Mouse (Mus musculus) CD4-positive, CD25-positive, alpha-beta regulatory T cell, adult 2 months (primary cell): ENCODE measurements around the gene Slc8b1.

Experiments used
- DNase-seq: peaks from one replicate; pipeline ENCODE4 v3.0.0-alpha.2; 2012; ENCODE audit warnings: low read depth, low spot score

Slc8b1 gene

DNA sequence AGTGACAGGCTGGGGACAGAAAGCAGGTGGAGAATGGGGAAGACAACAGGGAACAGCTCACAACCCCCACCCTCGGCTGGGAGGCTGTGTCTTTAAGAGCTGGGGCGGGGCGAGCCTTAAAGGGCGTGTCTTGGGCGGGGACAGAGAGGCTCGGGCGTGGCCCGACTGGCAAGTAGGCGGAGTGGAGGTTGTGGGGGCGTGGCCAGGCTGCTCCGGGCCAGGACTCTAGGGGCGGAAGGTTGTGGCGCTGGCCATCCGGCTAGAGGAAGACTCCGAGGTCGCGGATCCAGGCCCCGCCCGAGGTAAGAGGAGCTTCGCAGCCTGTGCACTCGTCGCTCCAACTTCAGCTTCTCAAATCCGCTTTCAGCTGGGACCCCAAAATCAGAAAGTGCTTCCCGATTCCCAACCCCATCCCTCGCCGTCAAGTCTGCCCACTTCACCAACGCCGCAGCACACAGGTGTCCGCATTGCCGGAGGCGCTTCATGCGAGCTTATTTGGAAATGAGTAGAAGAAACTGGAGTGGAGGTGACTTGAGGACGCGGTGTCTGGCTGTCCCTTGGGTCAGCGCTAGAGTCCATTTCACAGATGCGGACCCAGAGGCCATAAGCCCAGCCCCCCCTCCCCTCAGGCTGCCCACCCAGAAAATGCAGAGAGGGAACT lies at the start of gene Slc8b1:
TSS of gene Slc8b1 (plus strand) at position 187 of the 661 bp plus-strand sequence.
- DNase-seq, result peak; percentile 95

DNA sequence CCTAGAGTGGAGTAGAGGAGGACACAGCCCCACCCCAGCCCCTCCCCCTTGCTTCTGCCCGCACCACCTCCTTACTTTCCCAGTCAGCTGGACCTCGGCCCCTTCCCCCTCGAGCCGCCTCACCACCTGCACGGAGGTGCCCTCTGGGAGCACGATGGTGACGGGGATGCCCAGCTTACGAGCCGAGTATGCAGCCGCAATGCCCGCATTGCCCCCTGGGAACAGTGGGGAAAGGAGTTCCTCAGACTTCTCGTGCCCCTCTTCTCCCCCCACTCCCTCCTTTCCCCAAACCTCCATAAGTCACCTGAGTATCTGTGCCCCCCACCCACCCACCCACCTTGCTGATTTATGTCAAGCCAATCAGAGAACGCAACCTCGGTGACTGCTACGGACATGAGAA lies 49.1 kb upstream of the Slc8b1 start:
- DNase-seq, result no peak

DNA sequence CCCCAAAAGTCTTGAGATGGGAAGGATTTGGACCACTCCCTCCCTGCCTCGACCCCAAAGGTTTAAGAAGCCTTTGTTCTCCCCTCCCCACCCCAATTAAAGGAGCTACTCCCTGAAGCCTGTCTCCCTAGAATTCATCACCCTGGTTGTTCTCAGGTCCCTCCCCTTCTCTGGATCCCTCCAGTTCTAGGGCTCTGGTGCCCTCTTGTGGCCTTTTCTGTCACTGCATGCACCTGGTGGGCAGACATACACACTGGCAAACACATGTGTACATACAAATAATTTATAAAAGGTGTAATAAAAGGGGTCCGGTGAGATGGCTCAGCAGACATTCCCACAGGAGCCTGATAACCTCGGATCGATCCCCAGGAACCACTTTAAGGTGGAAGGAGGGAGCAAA lies 46.6 kb upstream of the Slc8b1 start:
- peak; percentile 34 for DNase-seq

DNA sequence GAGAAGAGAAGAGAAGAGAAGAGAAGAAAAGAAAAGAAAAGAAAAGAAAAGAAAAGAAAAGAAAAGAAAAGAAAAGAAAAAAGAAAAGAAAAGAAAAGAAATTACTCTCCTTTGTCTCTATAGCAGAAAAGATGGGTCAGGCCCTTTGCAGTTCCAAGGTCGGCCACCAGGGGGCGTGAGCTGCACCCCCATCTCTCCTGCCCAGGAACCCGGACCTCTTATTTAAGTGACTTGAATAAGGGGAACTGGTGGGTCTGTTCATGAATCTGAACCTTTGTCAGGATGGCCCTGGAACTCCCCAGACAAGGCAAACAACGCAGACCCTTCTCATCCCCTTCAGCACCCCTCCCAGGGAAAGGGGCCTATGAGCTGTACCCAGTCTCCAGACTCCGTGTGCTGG lies 45.9 kb upstream of the Slc8b1 start:
- DNase-seq, result peak; percentile 71

DNA sequence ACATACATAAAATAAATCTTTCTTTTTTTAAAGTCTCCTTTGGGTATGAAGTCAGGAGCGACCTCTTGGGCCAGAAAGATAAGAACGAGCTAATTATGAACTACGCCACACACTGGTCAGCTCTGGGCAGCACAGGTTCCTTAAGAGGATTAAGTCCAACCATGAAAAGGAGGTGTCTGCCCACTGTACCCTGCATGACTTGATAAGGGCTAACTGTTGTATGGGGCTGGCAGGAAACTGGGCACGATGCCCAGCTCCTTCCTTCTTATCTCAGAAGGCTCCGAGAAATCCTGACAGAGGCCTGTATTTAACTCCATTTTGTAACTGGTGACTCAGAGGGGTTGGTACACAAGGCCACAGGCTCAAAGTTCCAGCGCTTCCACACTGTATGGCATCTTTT lies 45.1 kb upstream of the Slc8b1 start:
- DNase-seq, result no peak

DNA sequence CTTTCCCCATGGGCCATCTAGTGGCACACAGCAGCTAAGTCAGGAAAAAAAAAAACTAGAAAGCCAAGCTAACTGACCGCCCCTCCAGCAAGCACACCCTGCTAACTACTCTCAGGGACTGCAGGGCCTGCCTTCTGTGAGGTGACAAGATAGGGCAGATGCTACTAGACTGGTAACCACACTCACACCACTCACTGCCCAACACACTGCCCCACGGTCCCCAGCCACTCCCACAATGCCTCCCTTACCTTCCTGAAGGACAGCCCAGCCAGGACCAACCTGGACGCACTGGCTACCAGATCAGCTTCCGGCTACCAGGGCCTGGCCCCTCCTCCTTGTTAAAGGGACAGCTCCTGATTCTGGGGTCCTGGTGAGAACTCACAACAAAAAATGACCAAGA lies 43.9 kb upstream of the Slc8b1 start:
- DNase-seq, result no peak

DNA sequence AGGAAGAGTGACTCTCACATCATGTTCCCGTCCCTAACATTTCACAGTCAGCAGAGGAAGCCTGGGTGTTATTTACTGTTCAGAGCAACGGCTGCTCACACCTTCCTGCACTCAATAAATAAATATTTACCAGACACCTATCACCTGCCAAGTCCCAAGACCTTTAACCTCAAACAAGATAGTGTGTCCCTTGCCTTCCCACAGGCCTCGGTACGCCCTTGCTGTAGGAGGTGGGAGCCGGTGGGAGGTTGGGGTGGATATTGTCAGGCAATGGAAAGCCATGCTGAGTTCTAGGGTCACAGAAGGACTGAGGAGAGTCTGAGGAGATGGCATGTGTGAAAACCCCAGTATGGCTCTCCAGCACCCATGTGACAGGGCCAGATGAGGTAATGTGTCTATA lies 42.6 kb upstream of the Slc8b1 start:
- no peak for DNase-seq

DNA sequence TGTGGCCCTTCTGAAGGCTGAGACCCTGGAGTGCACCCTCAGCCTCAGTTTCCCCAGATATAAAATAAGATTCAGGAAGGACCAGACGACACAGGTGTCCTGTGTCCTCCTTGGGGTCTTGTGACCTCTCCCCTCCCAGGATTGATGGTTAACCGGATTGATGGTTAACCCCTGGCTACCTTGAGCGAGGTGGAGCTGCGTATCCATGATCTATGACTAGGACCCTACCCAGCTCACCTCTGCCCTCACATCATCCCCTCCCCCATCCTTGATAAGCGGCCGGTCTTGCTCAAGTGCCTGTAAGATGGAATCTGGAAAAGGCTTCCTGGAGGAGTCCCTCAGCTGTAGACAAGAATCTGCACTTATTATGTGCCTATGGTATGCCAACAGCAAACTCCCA lies 42.1 kb upstream of the Slc8b1 start:
- no peak for DNase-seq

DNA sequence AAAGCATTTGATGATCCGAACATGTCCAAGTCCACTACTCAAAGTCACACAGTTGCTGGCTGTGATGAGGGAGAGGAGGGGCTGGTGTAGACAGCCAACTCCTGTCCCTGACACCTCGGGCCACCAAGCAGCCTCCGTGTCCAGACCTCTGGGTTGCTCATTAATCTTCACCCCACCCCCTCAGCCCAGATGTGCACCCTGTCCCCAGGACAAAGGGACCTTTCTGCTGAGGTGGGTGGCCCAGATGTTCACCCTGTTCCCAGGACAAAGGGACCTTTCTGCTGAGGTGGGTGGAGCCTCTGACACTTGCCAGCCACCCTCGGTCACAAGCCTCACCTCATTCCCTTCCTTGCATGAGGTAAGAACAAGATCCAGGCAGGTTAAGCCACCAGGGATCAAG lies 39.4 kb upstream of the Slc8b1 start:
- no peak for DNase-seq

DNA sequence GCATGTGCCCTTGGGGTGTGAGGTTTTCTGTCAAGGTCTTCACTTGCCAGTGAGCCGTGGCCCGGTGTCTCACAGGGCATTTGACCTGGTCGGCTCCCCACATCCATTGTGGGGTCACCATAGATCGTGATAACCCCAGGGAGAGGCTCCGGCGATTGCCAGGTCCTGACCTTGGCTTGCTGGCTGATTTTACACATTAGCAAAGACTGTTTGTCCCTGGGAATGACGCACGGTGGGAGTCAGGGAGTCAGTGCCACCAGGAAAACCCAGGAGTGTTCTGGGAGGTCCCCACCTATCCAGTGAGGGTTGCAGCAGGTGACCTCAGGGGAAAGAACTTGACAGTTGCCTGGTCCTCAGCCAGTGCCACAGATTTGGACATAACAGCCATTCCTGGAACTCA lies 38.2 kb upstream of the Slc8b1 start, which contains the start of gene Sdsl:
TSS of gene Sdsl (minus strand) at position 41 of the 400 bp plus-strand sequence.
- no peak for DNase-seq

DNA sequence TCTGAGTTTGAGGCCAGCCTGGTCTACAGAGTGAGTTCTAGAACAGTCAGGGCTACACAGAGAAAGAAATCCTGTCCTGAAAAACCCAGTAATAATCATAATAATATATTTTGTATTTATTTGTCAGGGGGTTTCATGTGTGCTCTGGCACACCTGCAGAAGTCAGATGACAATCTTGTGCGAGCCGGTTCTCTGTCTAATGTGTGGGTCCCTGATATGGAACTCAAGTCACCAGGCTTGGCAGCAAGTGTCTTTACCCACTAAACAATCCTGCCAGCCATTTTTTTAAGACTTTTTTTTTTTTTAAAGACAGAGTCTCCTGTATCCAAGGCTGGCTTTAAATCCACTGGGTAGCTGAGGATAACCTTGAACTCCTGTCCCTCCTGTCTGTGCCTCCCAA lies 37.6 kb upstream of the Slc8b1 start:
- no peak for DNase-seq

DNA sequence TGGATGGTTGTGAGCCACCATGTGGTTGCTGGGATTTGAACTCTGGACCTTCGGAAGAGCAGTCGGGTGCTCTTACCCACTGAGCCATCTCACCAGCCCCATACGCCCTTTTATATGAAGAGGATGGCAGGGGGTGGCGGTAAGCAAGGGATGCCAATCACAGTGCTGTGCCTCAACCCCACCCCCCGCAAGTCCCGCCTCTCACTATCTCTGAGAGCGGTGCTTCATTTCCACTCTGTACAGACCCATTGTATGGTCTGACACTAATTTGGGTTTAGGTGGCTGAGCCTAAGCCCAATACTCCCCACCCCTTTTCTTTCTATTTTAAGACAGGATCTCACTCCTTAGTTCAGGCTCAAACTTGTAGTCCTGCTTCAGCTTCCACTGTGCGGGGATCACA lies 35.1 kb upstream of the Slc8b1 start:
- no peak for DNase-seq

DNA sequence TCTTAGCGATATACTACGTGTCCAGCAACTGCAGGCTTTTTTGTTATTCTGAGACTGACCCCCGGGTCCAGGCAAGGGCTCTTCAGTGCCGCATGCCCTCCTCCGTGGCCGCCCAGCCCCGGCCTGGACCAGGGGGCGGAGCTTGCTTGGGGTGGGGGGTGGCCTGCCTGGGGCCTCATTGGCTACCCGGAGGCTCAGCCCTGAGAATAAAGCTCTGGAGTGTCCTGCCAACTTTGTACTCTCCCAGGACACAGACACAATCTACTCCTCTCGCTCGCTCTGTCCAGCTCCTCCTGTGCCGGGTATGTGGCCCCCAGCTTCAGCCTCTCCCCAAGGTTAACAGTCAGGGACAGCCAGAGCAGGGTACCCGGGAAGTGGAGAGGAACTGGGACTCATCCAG lies 34.7 kb upstream of the Slc8b1 start, which contains the start of gene Sds:
TSS of gene Sds (plus strand) at position 231 of the 400 bp plus-strand sequence.
- DNase-seq, result no peak

DNA sequence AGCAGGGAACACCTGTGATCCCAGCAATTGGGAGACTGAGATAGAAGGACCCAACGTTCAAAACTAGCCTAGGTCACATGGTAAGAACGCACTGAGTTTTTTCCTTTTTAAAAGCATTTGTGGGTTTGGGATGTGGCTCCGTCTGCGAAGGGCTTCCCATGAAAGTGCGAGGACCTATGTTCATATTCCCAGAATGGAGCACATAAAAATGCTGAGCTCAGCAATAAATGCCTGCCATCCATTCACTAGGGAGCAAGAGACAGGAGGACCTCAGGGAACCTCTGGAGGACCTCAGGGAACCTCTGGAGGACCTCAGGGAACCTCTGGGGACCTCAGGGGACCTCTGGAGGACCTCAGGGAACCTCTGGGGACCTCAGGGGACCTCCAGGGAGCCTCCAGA lies 33.0 kb upstream of the Slc8b1 start:
- DNase-seq, result no peak

DNA sequence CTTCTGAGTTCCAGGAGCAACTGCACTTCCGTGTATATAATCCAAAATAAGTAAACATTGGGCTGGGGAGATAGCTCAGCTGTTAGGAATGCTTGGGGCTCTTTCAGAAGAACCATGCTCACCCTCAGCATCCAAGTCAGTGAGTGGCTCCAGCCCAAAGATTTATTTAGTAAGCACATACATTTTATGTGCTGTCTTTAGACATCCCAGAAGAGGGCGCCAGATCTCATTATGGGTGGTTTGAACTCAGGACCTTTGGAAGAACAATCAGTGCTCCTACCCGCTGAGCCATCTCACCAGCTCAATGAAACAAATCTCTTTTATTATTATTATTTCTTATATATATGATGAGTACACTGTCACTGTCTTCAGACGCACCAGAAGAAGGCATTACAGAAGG lies 31.4 kb upstream of the Slc8b1 start:
- DNase-seq, result peak; percentile 54

DNA sequence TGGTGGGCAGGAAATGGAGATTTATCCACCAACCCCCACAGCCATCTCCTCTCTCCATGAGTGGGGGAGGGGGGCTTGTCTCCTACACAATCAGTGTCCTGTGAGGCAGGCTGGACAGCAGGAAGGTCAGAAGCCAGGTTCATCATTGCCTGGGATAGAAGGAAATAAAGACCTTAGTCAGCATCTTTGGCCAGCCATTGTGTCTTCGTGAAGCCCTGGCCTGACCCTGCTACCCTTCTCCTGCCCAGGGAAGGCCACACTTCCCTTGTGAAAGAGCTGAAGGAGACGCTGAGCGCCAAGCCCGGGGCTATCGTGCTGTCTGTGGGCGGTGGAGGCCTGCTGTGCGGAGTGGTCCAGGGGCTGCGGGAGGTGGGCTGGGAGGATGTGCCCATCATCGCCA lies 29.8 kb upstream of the Slc8b1 start:
- DNase-seq, result no peak

DNA sequence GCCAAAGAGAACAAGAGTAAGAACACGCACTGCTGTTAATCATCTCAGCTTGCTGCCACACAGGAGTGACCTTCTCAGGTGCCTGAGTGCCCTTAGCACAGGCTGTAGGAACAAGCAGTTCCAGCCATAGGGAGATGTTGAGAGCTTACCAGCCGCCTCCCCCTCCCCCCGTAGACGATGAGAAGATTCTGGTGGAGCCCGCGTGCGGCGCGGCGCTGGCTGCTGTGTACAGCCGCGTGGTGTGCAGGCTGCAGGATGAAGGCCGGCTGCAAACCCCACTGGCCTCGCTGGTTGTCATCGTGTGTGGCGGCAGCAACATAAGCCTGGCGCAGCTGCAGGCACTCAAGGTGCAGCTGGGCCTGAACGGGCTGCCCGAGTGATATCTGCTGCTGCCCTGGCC lies 27.6 kb upstream of the Slc8b1 start:
- no peak for DNase-seq

DNA sequence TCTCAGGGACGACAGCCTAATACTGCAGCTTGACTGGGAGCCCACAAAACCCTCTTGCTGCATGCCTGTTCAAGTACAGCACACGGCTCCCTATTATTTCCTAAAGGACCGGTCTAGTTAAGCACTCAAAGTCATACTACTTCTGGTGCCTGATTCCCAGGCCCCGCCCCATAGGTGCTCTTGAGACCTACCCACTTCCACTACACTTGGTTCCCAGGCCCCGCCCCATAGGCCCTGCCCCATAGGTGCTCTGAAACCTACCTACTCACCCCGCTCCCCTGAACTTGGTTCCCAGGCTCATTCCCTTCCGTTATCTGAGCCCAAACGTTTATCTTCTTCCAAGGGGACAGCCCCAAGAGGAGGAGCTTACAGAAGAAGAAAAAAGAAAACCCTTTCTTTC lies 23.1 kb upstream of the Slc8b1 start:
- no peak for DNase-seq

DNA sequence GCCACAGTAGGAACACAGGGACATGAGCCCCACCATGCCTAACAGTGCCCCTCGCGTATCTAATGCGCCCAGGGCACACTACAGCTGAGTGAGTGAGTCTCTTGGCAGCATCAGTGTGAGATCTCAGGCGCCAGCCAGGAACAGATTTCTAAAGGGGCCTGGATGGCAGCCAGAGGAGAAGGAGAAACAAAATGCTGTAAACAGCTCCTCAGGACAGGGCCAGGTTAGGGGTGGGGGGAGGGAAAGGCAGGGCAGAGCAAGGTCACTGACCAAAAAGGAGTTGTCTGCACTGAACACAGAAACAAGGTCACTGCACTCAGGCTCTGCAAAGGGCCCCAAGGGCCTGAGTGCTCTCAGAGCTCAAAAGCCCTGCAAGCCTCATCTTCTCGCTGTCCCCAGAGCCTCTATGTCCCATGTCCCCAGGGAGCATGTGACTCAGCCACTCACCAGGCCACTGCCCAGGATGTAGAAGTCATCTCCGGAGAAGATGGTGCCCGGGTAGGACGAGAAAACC lies 20.2 kb upstream of the Slc8b1 start:
- DNase-seq, result no peak

DNA sequence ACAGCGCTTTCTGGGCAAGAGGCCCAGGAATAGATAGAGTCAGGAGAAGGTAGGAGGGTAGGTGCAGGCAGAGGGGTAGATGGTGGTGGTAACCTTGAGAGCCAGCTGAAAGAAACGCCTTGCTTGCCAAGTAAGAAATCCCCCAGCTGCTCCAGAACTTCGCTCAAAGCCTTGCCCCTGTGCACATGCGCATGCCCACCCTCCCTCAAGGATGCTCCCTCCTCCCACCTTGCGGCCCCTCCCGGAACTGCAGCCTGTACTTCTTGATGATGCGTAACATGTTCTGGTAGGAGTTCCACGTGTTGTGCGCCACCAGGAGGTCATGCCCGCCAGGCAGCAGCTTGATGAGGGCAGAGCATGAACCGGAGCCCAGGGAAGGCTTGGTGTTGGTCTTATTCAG lies 18.5 kb upstream of the Slc8b1 start:
- DNase-seq, result no peak

DNA sequence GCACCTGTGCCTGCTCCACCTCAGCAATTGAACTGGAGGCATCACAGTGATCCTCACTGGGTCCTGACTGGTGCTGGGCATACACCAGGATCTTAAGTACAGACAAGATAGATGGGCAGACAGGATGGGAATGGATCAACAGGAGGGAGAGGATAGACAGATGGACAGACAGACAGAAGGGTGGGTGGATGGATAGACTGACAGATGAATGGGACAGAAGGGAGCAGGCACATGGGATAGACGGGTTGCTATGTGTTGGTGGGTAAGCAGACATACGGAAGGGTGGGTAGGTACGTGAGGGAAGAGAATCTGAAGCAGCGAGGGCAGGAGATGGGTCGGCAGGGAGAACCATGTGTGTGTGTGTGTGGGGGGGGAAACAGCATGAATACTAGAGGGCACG lies 17.5 kb upstream of the Slc8b1 start:
- DNase-seq, result no peak

DNA sequence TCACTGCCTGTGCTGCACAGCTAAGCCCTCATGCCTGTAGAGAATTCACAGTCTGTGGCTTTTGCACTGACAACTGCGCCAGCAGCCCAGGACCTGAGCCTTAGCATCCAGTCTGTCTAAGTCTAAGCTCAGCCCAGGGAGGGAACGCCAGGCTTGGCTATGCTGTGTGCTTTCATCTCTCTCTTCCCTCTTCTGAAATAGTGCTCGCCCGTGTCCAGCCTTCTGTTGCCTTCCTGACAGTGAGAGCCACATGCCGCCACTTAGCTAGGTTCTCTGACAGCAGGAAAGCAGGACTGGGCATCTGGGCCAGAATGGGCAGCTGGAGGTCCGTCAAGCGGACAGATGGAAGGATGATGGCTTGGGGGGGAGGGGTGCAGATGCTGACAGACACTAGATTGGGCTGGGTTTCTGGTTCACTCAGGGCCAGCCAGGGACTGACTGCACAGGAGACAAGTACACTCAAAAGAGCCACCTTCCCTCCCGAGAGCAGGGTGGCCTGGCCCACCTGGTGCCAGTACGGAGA lies 17.0 kb upstream of the Slc8b1 start:
- no peak for DNase-seq

DNA sequence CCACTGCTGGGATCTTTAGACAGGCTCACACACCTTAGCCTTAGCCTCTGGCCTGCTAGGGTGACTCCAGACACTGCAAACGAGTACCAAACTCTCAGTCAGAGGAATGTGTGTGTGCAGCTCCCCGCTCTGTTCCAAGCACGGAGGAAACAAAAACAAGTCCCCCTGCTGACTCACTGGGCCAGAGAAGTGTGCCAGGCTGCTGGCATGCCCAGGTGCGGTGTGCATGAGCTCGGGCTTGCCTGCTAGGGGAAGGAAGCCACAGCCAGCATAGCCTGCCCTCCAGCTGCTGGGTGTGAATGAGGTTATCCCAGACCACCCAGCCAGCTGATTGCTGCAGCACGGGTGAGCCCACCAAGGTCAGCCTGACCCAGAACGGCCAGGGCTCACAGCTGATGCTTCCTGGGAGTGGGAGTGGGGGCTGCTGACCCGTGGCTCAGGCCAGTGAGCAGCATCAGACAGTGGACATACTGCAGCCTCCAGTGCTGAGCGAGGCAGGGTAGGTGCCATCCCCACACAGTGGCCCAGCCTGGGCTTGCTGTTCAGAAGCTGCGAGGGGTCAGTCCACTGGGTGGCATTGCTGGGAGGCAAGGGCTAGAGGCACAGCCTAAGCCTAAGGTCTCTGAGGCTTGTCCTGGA lies 15.8 kb upstream of the Slc8b1 start:
- DNase-seq, result no peak
